Mouse (Mus musculus) embryonic facial prominence, embryonic 14.5 days (tissue): Measurements from ENCODE around the gene Pou2f2. TPM values are rescaled to one million over a fixed set of nuclear protein-coding genes. Genes with fewer than 3 reads are reported as not detected.

ENCODE experiments used
- ATAC-seq: fragments of 200-750 bp; cut with Nextera tagmentation; 2 replicates; pipeline ENCODE4 v1.8.0; 2017; ENCODE audit warnings: low read depth, moderate number of reproducible peaks, moderate TSS enrichment
- DNase-seq: peaks from one replicate; pipeline ENCODE4 v3.0.0-alpha.2; 2015; ENCODE audit warnings: low spot score
- H3K27ac ChIP-seq: fragments of 300-500 bp; sonication (generic); replicated peaks from 2 replicates; pipeline ENCODE4 v1.5.1; 2014; ENCODE audit warnings: low read depth, mild to moderate bottlenecking, low read length, moderate library complexity
- H3K27me3 ChIP-seq: fragments of 300-500 bp; sonication (generic); replicated peaks from 2 replicates; pipeline ENCODE4 v1.6.1; 2014; ENCODE audit warnings: low read length; ENCODE audit not compliant: control insufficient read depth, insufficient read depth
- H3K36me3 ChIP-seq: fragments of 300-500 bp; sonication (generic); 2 replicates; pipeline ENCODE4 v1.6.1; 2014; ENCODE audit warnings: low read length, mixed read lengths; ENCODE audit not compliant: control insufficient read depth, insufficient read depth
- H3K4me1 ChIP-seq: fragments of 300-500 bp; sonication (generic); 2 replicates; pipeline ENCODE4 v1.6.1; 2014; ENCODE audit warnings: antibody characterized with exemption, low read length; ENCODE audit not compliant: control insufficient read depth, insufficient read depth
- H3K4me2 ChIP-seq: fragments of 300-500 bp; sonication (generic); 2 replicates; pipeline ENCODE4 v1.6.1; 2014; ENCODE audit warnings: low read depth, mild to moderate bottlenecking, low read length, moderate library complexity, mixed read lengths
- H3K4me3 ChIP-seq: fragments of 300-500 bp; sonication (generic); 2 replicates; pipeline ENCODE4 v1.5.1; 2014; ENCODE audit warnings: low read depth, mild to moderate bottlenecking, low read length
- H3K9ac ChIP-seq: fragments of 300-500 bp; sonication (generic); 2 replicates; pipeline ENCODE4 v1.6.1; 2014; ENCODE audit warnings: low read depth, mild to moderate bottlenecking, low read length, moderate library complexity, mixed read lengths
- H3K9me3 ChIP-seq: fragments of 300-500 bp; sonication (generic); 2 replicates; pipeline ENCODE4 v1.6.1; 2016; ENCODE audit warnings: low read length; ENCODE audit not compliant: control insufficient read depth
- WGBS: fragments of 180-500 bp; shearing (Covaris S2); extraction: QIAGEN DNeasy Blood & Tissue Kit; methylation state at CpG from one replicate; pipeline ENCODE4 v1.1.7; 2014; 5-methylcytosine and 5-hydroxymethylcytosine counted together
- polyA plus RNA-seq: library from polyadenylated mRNA; unstranded; fragments of >200 nt; fragmentation: Nextera tagmentation; extraction: Ambion mirVana; gene quantifications from 2 replicates; pipeline ENCODE4 v1.2.1, GENCODE M21; 2014

Gene Pou2f2
- polyA plus RNA-seq, 1 experiment from 2014 or later: 1.5 TPM

DNA sequence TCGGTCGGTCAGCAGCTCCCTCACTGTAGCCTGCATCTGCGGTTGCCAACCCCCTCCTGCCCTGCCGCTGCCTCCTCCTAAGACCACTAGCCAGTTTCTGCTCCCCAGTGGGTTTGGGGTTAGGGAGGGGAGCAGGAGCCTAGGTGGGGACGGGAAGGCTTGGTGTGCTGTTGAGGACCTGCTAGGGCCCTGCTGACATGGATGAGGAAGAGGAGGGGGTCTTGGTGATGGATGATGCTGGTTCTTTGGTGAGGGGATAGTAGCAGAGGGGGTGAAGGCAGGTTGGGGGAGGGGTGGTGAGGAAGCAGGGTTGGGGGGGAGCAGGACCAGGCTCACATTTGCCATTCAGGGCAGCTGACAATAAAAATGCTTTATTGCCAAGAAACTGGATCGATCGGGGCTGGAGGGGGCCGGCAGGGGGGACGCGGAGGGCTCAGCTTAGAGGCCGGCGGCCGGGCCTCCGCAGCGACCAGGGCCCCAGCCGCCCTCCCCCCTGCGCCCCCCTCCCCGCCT, 29.3 kb downstream of the Pou2f2 start:
- 2% methylated on average over 9 of the region's 18 CpGs for WGBS
- no peaks in the 10 kb centered on the region for H3K9me3 ChIP-seq
- H3K27me3 ChIP-seq: peaks cover 25% of the 10 kb centered on the region
- peak; percentile 38; the same call in 1 of the 2 replicates for ATAC-seq
- H3K4me1 ChIP-seq: peaks cover 9% of the 10 kb centered on the region
- H3K36me3 ChIP-seq: no peaks in the 10 kb centered on the region
- H3K9ac ChIP-seq: no peak overlapping the region
- H3K4me2 ChIP-seq: 0 out of 2 replicates have a peak overlapping the region, but pooled peaks have one; percentile 18
- no peak overlapping the region for H3K4me3 ChIP-seq
- no peak overlapping the region for H3K27ac ChIP-seq
- DNase-seq: no peak

DNA sequence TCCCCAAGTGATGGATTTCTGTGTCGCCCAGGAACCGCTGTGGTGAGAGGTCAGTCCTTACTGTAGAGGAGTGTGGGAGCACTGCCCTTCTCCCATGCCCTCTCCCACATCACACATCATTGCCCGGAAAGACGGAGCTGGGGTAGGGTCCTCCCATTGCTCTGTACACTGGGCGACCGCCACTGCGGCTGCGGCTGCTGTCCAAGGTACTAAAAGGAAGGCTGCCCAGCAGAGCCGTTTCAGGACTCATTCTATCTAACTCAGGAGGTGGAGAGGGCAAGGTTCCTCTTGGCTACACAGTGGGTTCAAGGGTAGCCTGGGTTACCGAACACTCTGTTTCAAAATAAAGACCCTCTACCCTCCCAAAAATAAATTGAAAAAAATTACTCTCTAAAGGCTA, 33.6 kb downstream of the Pou2f2 start:
- H3K4me1 ChIP-seq: peaks cover 2% of the 10 kb centered on the region; the same call in 1 of the 2 replicates
- H3K9ac ChIP-seq: no peak overlapping the region
- no peaks in the 10 kb centered on the region for H3K36me3 ChIP-seq
- no peaks in the 10 kb centered on the region for H3K9me3 ChIP-seq
- no peak overlapping the region for H3K4me3 ChIP-seq
- H3K4me2 ChIP-seq: no peak overlapping the region
- H3K27ac ChIP-seq: no peak overlapping the region
- ATAC-seq (peak; percentile 32; the same call in 1 of the 2 replicates), DNase-seq (peak; percentile 37)
- 12% methylated on average over 10 of the region's 10 CpGs for WGBS
- H3K27me3 ChIP-seq: peaks cover 19% of the 10 kb centered on the region

DNA sequence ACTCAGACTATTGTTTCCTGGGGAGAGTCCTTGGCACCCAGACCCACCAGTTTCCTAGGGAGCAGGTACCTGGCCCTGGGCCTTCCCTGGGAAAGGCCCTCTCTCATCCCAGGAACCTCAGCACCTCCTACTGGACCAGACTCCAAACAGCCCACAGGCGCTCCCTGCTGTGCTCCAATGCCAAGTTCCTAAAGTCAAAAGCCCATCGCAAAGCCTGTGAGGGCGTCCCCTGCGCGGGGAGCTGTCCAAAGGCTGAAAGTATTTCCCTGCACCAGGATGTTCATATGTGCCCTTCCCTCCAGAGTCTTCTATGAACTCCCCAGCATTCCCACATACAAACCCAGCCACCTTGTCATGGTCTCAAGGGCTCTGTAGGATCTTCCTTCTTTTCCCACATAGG, 37.8 kb downstream of the Pou2f2 start:
- DNase-seq: peak; percentile 90
- no peak overlapping the region for H3K4me2 ChIP-seq
- ATAC-seq: peak; percentile 55; the same call in 1 of the 2 replicates
- whole genome bisulfite sequencing: 0% methylated on average over 4 of the region's 5 CpGs
- no peaks in the 10 kb centered on the region for H3K36me3 ChIP-seq
- no peak overlapping the region for H3K27ac ChIP-seq
- no peak overlapping the region for H3K9ac ChIP-seq
- H3K9me3 ChIP-seq: no peaks in the 10 kb centered on the region
- H3K4me1 ChIP-seq: no peaks in the 10 kb centered on the region
- H3K4me3 ChIP-seq: no peak overlapping the region
- no peaks in the 10 kb centered on the region for H3K27me3 ChIP-seq

DNA sequence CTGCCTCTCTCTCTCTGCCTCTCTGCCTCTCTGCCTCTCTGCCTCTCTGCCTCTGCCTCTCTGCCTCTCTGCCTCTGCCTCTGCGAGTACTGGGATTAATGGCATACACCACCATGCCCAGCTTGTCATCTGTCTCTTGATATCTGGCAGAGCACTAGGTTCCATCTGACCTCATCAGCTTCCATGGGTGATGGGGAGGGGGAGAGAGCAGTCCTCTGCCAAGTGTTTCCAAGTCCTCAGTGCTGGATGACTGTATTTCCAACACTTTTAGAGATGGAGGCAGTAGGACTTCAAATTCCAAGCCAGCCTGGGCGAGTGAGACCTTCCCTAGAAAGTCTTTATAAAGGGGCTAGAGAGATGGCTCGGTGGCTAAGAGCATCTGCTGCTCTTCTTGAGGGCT, 42.0 kb downstream of the Pou2f2 start:
- Histone ChIP-seq H3K4me2 (no peak overlapping the region), H3K27ac (no peak overlapping the region), H3K4me3 (no peak overlapping the region), H3K4me1 (no peaks in the 10 kb centered on the region), H3K9ac (no peak overlapping the region), H3K9me3 (no peaks in the 10 kb centered on the region), H3K27me3 (peaks cover 28% of the 10 kb centered on the region), H3K36me3 (no peaks in the 10 kb centered on the region)
- WGBS: 35% methylated on average over 3 of the region's 3 CpGs
- DNase-seq (no peak), ATAC-seq (no peak)

DNA sequence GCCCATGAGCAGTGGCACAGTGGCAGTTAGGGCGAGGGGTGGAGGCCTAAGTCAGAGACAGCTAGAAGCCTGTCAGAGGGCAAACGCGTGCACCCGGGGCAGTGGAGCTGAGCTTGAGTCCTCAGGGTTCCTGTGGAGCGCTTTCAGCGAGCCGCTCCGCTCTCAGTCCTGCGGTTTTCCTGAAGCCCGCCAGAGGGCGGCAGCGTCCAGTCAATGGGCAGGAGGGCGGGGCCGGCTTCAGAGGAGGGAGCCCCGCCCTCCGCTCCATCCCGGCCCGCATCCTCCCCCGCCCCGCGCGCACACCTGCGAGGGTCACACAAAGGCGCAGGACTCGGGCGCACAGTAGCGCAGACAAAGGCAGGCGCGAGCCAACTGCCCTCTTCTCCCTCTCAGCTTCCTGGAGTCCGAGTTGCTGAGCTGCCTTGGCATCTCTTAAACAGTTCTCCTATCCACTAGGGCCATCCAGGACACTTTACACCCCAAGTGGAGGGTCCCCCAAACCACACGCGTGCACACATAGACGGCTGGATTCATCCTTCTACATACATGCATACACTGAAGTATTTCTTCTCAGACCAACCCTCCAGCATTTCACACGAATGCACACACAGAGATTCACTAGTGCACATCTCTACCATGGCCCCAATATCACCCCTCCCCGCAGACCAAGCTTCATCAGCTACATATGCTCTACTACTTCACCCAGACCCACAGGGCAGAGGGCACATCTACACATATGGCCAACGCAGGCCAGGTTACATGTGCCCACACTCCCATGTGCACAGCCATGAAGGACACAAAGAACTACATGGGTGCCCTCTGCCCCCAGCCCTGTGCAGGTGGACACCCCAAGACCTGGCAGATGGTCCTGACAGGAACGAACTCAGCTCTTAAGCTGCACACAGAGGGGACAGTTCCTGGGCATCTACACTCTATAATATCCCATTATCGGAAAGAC, 46.2 kb downstream of the Pou2f2 start:
- Histone ChIP-seq H3K9ac (no peak overlapping the region), H3K36me3 (no peaks in the 10 kb centered on the region), H3K4me2 (peak overlapping the region; percentile 50), H3K4me1 (no peaks in the 10 kb centered on the region), H3K9me3 (no peaks in the 10 kb centered on the region), H3K27ac (no peak overlapping the region), H3K4me3 (peak overlapping the region; percentile 24), H3K27me3 (peaks cover 45% of the 10 kb centered on the region)
- ATAC-seq: peak; percentile 68
- DNase-seq: peak; percentile 83
- WGBS: 34% methylated on average over 9 of the region's 38 CpGs

DNA sequence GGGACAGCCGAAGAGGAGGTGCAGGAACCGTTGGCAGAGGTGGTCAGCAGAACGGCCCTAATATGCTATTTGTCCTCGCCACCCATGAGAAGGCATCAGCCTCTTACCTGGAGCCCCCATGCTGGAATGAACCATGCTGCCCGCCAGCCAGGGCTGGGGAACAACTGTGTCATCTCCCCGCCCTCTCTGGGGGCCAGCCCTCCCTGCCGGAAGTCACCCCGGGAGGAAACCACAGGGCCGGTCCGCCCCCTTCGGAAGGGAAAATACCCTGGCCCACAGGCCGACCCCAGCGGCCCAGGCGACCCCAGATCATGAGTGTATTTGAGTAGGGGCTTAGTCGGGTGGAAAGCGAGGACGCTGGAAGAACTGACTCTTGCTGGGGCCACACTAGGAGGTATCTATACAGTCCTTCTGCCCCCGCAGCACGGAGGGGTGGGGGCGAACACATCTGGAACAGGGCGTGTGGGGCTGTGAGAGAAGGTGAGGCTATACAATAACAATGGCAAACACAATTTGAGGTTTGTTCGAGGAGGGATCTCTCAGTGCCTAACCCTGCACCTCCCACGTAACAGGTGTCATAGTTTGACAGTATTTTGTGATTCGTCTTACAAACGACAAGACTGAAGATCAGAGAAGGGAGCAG, 47.1 kb downstream of the Pou2f2 start:
- DNase-seq (no peak), ATAC-seq (no peak)
- Histone ChIP-seq H3K27ac (no peak overlapping the region), H3K4me2 (no peak overlapping the region), H3K27me3 (peaks cover 45% of the 10 kb centered on the region), H3K36me3 (no peaks in the 10 kb centered on the region), H3K4me3 (no peak overlapping the region), H3K9me3 (no peaks in the 10 kb centered on the region), H3K9ac (no peak overlapping the region), H3K4me1 (no peaks in the 10 kb centered on the region)
- 6% methylated on average over 24 of the region's 25 CpGs for WGBS

DNA sequence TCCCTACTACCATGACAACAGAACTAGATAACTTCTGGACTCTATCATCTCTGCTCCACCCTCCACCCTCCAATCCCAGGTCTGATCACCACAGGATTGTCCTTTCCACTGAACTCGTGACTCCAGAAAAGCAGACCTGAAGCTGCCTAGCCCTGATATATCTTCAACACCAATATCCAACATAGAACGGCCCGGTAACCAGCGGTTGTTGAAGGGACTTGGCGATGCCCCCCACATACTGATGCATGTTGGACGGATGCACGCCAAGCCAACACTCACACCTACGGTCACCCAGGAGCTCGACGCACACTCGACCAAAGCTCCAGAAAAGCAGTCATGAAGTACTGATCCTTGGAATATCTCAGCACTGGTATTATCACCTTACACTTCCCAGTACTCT, 48.3 kb downstream of the Pou2f2 start:
- no peak for ATAC-seq
- 83% methylated on average over 11 of the region's 11 CpGs for WGBS
- no peak for DNase-seq
- no peak overlapping the region for H3K4me3 ChIP-seq
- no peaks in the 10 kb centered on the region for H3K36me3 ChIP-seq
- H3K27ac ChIP-seq: no peak overlapping the region
- H3K9me3 ChIP-seq: no peaks in the 10 kb centered on the region
- peaks cover 45% of the 10 kb centered on the region for H3K27me3 ChIP-seq
- no peaks in the 10 kb centered on the region for H3K4me1 ChIP-seq
- H3K9ac ChIP-seq: no peak overlapping the region
- H3K4me2 ChIP-seq: no peak overlapping the region

DNA sequence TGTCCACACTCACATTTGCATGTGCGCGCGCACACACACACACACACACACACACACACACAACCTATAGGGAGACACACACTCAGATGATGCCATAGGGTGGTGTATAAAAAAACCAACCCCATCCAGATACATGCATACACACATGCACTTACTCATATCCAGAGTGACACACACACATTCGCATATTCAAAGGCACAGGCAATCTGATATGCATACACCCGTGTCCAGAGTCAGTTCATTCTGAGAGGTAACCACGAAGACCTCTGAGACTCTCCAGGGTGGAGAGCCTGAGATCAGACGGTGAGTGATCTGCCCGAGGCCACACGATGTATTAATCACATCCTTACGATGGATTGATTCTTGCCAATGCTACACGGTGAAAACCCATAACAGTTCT, 49.0 kb downstream of the Pou2f2 start:
- Histone ChIP-seq H3K9me3 (no peaks in the 10 kb centered on the region), H3K27me3 (peaks cover 45% of the 10 kb centered on the region), H3K4me2 (no peak overlapping the region), H3K9ac (no peak overlapping the region), H3K4me1 (no peaks in the 10 kb centered on the region), H3K4me3 (no peak overlapping the region), H3K36me3 (no peaks in the 10 kb centered on the region), H3K27ac (no peak overlapping the region)
- DNase-seq (no peak), ATAC-seq (no peak)
- 66% methylated on average over 11 of the region's 11 CpGs for WGBS
